In genomic region chr19:4820678-4821303, GRCm38 (mm10) we compare ENCODE assay signal across 8 mouse cellular contexts. TPM values are rescaled to one million over a fixed set of nuclear protein-coding genes. Genes with fewer than 3 reads are reported as not detected.
A peak's percentile ranks its signal among the peaks of the same experiment; 100 is the strongest.
DNase-seq lines count a peak whose midpoint lies in the region; ATAC-seq lines count a peak whose summit lies in the region.

No protein-coding gene starts in this region.

- H3K4me3 ChIP-seq in hindbrain, embryonic 16.5 days (ENCODE audit: low read length), result no peak overlapping the region
- no peak overlapping the region for H3K4me3 ChIP-seq in hindbrain, embryonic 12.5 days
- H3K4me3 ChIP-seq in lung, embryonic 15.5 days, result no peak overlapping the region

- DNase-seq in adrenal gland, postnatal 25 days, result peak; percentile 71
- peak; percentile 66 to 82 for DNase-seq in gastrocnemius, postnatal 4 days (ENCODE audit: low spot score in 2 of 2)
- DNase-seq in kidney, postnatal 36 days, result peak; percentile 93 to 97
- DNase-seq in testis, postnatal 14 days (ENCODE audit: low spot score), result peak; percentile 68
- DNase-seq in spleen, postnatal 14 days (ENCODE audit: low spot score in 2 of 2), result no peak

- H3K4me1 ChIP-seq in hindbrain, embryonic 16.5 days (ENCODE audit: control insufficient read depth, insufficient read depth, low read depth, low read length), result no peaks in the 10 kb centered on the region
- no peaks in the 10 kb centered on the region for H3K4me1 ChIP-seq in hindbrain, embryonic 12.5 days
- H3K4me1 ChIP-seq in lung, embryonic 15.5 days, result no peaks in the 10 kb centered on the region

- H3K4me2 ChIP-seq in hindbrain, embryonic 16.5 days (ENCODE audit: low read length), result no peak overlapping the region
- H3K4me2 ChIP-seq in hindbrain, embryonic 12.5 days (replicated peaks), result no peak overlapping the region
- H3K4me2 ChIP-seq in lung, embryonic 15.5 days, result no peak overlapping the region

- no peak overlapping the region for H3K9ac ChIP-seq in hindbrain, embryonic 16.5 days (ENCODE audit: low read depth, low read length)
- H3K9ac ChIP-seq in hindbrain, embryonic 12.5 days, result no peak overlapping the region
- no peak overlapping the region for H3K9ac ChIP-seq in lung, embryonic 15.5 days

- H3K9me3 ChIP-seq in hindbrain, embryonic 16.5 days (ENCODE audit: control insufficient read depth, low read length), result no peaks in the 10 kb centered on the region
- no peaks in the 10 kb centered on the region for H3K9me3 ChIP-seq in hindbrain, embryonic 12.5 days (replicated peaks)
- H3K9me3 ChIP-seq in lung, embryonic 15.5 days, result no peaks in the 10 kb centered on the region

- peak; percentile 92 for ATAC-seq in hindbrain, embryonic 16.5 days
- ATAC-seq in hindbrain, embryonic 12.5 days (ENCODE audit: low FRiP score), result no peak
- ATAC-seq in lung, embryonic 15.5 days (ENCODE audit: borderline replicate concordance, extremely low read depth, low FRiP score, low TSS enrichment), result peak; percentile 83

- no peaks in the 10 kb centered on the region for H3K36me3 ChIP-seq in hindbrain, embryonic 16.5 days (ENCODE audit: control insufficient read depth, insufficient read depth, low read length)
- H3K36me3 ChIP-seq in hindbrain, embryonic 12.5 days, result peaks cover 17% of the 10 kb centered on the region
- H3K36me3 ChIP-seq in lung, embryonic 15.5 days, result peaks cover 4% of the 10 kb centered on the region; the same call in 1 of the 2 replicates

- H3K27me3 ChIP-seq in hindbrain, embryonic 16.5 days (replicated peaks; ENCODE audit: control insufficient read depth, insufficient read depth, low read length), result no peaks in the 10 kb centered on the region
- no peaks in the 10 kb centered on the region for H3K27me3 ChIP-seq in hindbrain, embryonic 12.5 days
- H3K27me3 ChIP-seq in lung, embryonic 15.5 days, result no peaks in the 10 kb centered on the region

- WGBS in hindbrain, embryonic 16.5 days, result 66% methylated on average over 5 of the region's 5 CpGs
- WGBS in hindbrain, embryonic 12.5 days, result 82% methylated on average over 5 of the region's 5 CpGs
- WGBS in lung, embryonic 15.5 days, result 58% methylated on average over 5 of the region's 5 CpGs

- H3K27ac ChIP-seq in hindbrain, embryonic 16.5 days (ENCODE audit: low read depth, low read length), result no peak overlapping the region
- H3K27ac ChIP-seq in hindbrain, embryonic 12.5 days, result no peak overlapping the region
- no peak overlapping the region for H3K27ac ChIP-seq in lung, embryonic 15.5 days

RNA-seq across cellular contexts. Expression of gene Rbm14, which starts 9.4 kb away (rescaled TPM):
- polyA plus RNA-seq in hindbrain, embryonic 16.5 days (2015; fragmentation: Nextera tagmentation; extraction: Ambion mirVana), result 59.5 and 65.0 TPM in 2 replicates
- polyA plus RNA-seq in hindbrain, embryonic 12.5 days (2016; fragmentation: Nextera tagmentation; extraction: Ambion mirVana), result 96.0 and 97.9 TPM in 2 replicates
- 45.4 and 46.5 TPM in 2 replicates for total RNA-seq in adrenal gland, postnatal 25 days (2021)
- 10 to 100 TPM; 33.6 to 46.1 TPM for total RNA-seq in gastrocnemius, postnatal 4 days (2021)
- polyA plus RNA-seq in lung, embryonic 15.5 days (2015; fragmentation: Nextera tagmentation; extraction: Ambion mirVana), result 91.3 and 95.3 TPM in 2 replicates

RNA-seq across cellular contexts. Expression of gene Gm21992, which starts 9.4 kb away (rescaled TPM):
- 21.3 and 24.2 TPM in 2 replicates for polyA plus RNA-seq in hindbrain, embryonic 16.5 days (2015; fragmentation: Nextera tagmentation; extraction: Ambion mirVana)
- polyA plus RNA-seq in hindbrain, embryonic 12.5 days (2016; fragmentation: Nextera tagmentation; extraction: Ambion mirVana), result 41.5 and 42.9 TPM in 2 replicates
- 22.2 and 30.2 TPM in 2 replicates for total RNA-seq in adrenal gland, postnatal 25 days (2021)
- total RNA-seq in gastrocnemius, postnatal 4 days (2021), result 10 to 100 TPM; 15.4 to 22.9 TPM
- 21.3 and 32.8 TPM in 2 replicates for polyA plus RNA-seq in lung, embryonic 15.5 days (2015; fragmentation: Nextera tagmentation; extraction: Ambion mirVana)

RNA-seq across cellular contexts. Expression of gene Ccs, which starts 18.3 kb away (rescaled TPM):
- 38.4 and 43.0 TPM in 2 replicates for polyA plus RNA-seq in hindbrain, embryonic 16.5 days (2015; fragmentation: Nextera tagmentation; extraction: Ambion mirVana)
- 42.7 and 46.4 TPM in 2 replicates for polyA plus RNA-seq in hindbrain, embryonic 12.5 days (2016; fragmentation: Nextera tagmentation; extraction: Ambion mirVana)
- 107 and 128 TPM in 2 replicates for total RNA-seq in adrenal gland, postnatal 25 days (2021)
- 10 to 100 TPM; 40.7 to 44.0 TPM for total RNA-seq in gastrocnemius, postnatal 4 days (2021)
- polyA plus RNA-seq in lung, embryonic 15.5 days (2015; fragmentation: Nextera tagmentation; extraction: Ambion mirVana), result 51.2 and 53.3 TPM in 2 replicates

RNA-seq across cellular contexts. Expression of gene Ccdc87, which starts 18.4 kb away (rescaled TPM):
- 0.57 and 0.74 TPM in 2 replicates for polyA plus RNA-seq in hindbrain, embryonic 16.5 days (2015; fragmentation: Nextera tagmentation; extraction: Ambion mirVana)
- polyA plus RNA-seq in hindbrain, embryonic 12.5 days (2016; fragmentation: Nextera tagmentation; extraction: Ambion mirVana), result 0.35 and 0.40 TPM in 2 replicates
- total RNA-seq in adrenal gland, postnatal 25 days (2021), result 0.15 TPM in 1 of 2 replicates, not detected in the other
- total RNA-seq in gastrocnemius, postnatal 4 days (2021), result under 1 TPM in 1 of 2 experiments, not detected in 1; 0.07 TPM
- polyA plus RNA-seq in lung, embryonic 15.5 days (2015; fragmentation: Nextera tagmentation; extraction: Ambion mirVana), result 0.20 and 0.33 TPM in 2 replicates

RNA-seq across cellular contexts. Expression of gene Rbm4, which starts 27.1 kb away (rescaled TPM):
- polyA plus RNA-seq in hindbrain, embryonic 16.5 days (2015; fragmentation: Nextera tagmentation; extraction: Ambion mirVana), result 67.2 and 73.6 TPM in 2 replicates
- 88.8 and 94.8 TPM in 2 replicates for polyA plus RNA-seq in hindbrain, embryonic 12.5 days (2016; fragmentation: Nextera tagmentation; extraction: Ambion mirVana)
- total RNA-seq in adrenal gland, postnatal 25 days (2021), result 62.4 and 65.4 TPM in 2 replicates
- 10 to 100 TPM; 53.3 to 68.4 TPM for total RNA-seq in gastrocnemius, postnatal 4 days (2021)
- 57.6 and 64.1 TPM in 2 replicates for polyA plus RNA-seq in lung, embryonic 15.5 days (2015; fragmentation: Nextera tagmentation; extraction: Ambion mirVana)

Comparison
In these comparisons a context has a peak if more than half of its experiments do, and no peak if none do; other contexts are left out.
1. DNase-seq: peak in adrenal gland, postnatal 25 days (single experiment), gastrocnemius, postnatal 4 days (2 of 2), kidney, postnatal 36 days (2 of 2) and testis, postnatal 14 days (single experiment); none in spleen, postnatal 14 days (0 of 2).